Mouse (Mus musculus) testis, adult 2 months (tissue): Measurements from ENCODE around the gene Poln.

Experiments
- CTCF ChIP-seq: fragments of 200-500 bp; IDR thresholded peaks from 2 replicates; pipeline ENCODE4 v1.5.1; 2012; ENCODE audit warnings: low read depth, mild to moderate bottlenecking, inconsistent platforms, low read length, moderate library complexity; ENCODE audit not compliant: control insufficient read depth, insufficient read depth, insufficient replicate concordance
- POLR2A ChIP-seq: fragments of 200-500 bp; IDR thresholded peaks from 2 replicates; pipeline ENCODE4 v1.6.1; 2012; ENCODE audit warnings: low read depth, mild to moderate bottlenecking, inconsistent platforms, low read length, moderate library complexity; ENCODE audit not compliant: control insufficient read depth

DNA sequence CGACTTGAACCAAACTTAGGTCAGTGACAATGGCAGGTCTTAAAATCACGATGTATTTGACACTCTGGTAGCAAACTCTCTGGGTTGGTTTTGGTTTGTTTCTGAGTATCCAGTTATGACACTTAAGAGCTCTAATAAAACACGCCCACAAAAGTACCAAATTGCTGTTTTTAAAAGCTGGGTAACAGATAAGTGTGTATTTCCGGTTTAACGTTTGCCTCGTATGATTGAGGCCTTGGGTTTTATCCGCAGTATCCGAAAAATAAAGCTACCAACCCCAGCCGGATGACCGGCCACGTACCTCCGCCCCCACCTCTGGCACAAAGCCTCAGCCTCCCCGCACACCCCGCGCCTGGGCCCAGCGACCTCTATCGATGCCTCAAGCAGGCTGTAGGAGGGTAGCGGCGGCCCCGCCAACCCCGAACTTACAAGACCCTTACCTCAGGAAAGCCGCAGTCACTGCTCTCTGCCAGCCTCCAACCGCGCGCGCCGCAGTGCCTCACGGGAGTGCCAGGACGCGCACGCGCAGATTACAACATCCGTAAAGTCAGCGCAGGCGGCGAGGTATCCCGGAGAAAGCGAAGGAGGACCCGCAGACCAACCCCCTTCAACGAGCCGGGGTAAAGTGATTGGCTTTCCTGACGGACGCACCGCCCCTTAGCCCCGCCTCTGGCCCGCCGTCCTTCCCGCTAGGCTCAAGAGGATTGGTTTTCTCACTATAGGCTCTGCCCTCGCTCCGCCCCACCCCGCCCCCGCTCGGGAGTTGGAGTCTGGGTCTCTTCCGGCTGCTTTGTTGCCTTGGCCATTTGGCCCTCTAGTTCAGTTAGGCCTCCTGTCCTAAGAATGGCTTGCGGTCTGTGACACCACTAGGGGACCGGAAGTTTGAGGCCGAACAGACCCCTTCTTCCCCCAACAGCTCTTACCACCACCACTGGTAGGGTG, at the start of gene Poln, which contains the start of gene Haus3:
- TF ChIP-seq CTCF: no peak
- TF ChIP-seq POLR2A: peak; percentile 82
